8 mouse cellular contexts compared by ENCODE assay signal in genomic region chr17:72781786-72782185, GRCm38 (mm10). TPM values are rescaled to one million over a fixed set of nuclear protein-coding genes. Genes with fewer than 3 reads are reported as not detected.
DNase-seq lines count a peak whose midpoint lies in the region; ATAC-seq lines count a peak whose summit lies in the region.

No protein-coding gene starts in this region.

- intact Hi-C loops in left cerebral cortex, postnatal 36 days (cut with DNase I): loop anchor here (1.0 to 10.0 kb wide), 4 partner anchors 175 to 1227 kb away; partner anchors contain the start of gene Spdya

- no peaks in the 10 kb centered on the region for H3K36me3 ChIP-seq in forebrain, embryonic 15.5 days
- no peaks in the 10 kb centered on the region for H3K36me3 ChIP-seq in stomach, embryonic 16.5 days (ENCODE audit: control insufficient read depth, insufficient read depth, low read length)

- WGBS in forebrain, embryonic 15.5 days: 22% methylated on average over 6 of the region's 6 CpGs
- 11% methylated on average over 6 of the region's 6 CpGs for WGBS in stomach, embryonic 16.5 days

- no peak overlapping the region for H3K4me3 ChIP-seq in forebrain, embryonic 15.5 days
- H3K4me3 ChIP-seq in stomach, embryonic 16.5 days (replicated peaks; ENCODE audit: low read length): no peak overlapping the region

- H3K27ac ChIP-seq in forebrain, embryonic 15.5 days (replicated peaks): no peak overlapping the region
- no peak overlapping the region for H3K27ac ChIP-seq in stomach, embryonic 16.5 days (ENCODE audit: low read length)

- H3K9me3 ChIP-seq in forebrain, embryonic 15.5 days: no peaks in the 10 kb centered on the region
- no peaks in the 10 kb centered on the region for H3K9me3 ChIP-seq in stomach, embryonic 16.5 days (replicated peaks; ENCODE audit: control insufficient read depth, low read length)

- peak; percentile 25 to 54 for DNase-seq in urinary bladder, adult 18-20 months (ENCODE audit: low spot score in 2 of 2)
- DNase-seq in urinary bladder, postnatal 4 days (ENCODE audit: low spot score in 2 of 2): no peak
- peak; percentile 44 for DNase-seq in cerebellum, adult 11 months
- peak; percentile 65 for DNase-seq in induced T-regulatory cell, adult 2 months (ENCODE audit: low read depth)
- peak; percentile 59 to 71 for DNase-seq in left cerebral cortex, postnatal 36 days (ENCODE audit: low spot score in 2 of 2)

- H3K9ac ChIP-seq in forebrain, embryonic 15.5 days (replicated peaks): no peak overlapping the region
- no peak overlapping the region for H3K9ac ChIP-seq in stomach, embryonic 16.5 days (ENCODE audit: low read length)

- H3K27me3 ChIP-seq in forebrain, embryonic 15.5 days: no peaks in the 10 kb centered on the region
- no peaks in the 10 kb centered on the region; the same call in 1 of the 2 replicates for H3K27me3 ChIP-seq in stomach, embryonic 16.5 days (ENCODE audit: control insufficient read depth, insufficient read depth, low read length)

- no peak overlapping the region for H3K4me2 ChIP-seq in forebrain, embryonic 15.5 days (replicated peaks)
- no peak overlapping the region for H3K4me2 ChIP-seq in stomach, embryonic 16.5 days (ENCODE audit: low read depth, low read length)

- no peaks in the 10 kb centered on the region for H3K4me1 ChIP-seq in forebrain, embryonic 15.5 days
- no peaks in the 10 kb centered on the region for H3K4me1 ChIP-seq in stomach, embryonic 16.5 days (ENCODE audit: control insufficient read depth, insufficient read depth, low read length)

- ATAC-seq in forebrain, embryonic 15.5 days (replicated peaks): peak; percentile 88
- ATAC-seq in monocyte, adult 5-6 weeks (replicated peaks; ENCODE audit: insufficient number of reproducible peaks, low FRiP score, low TSS enrichment, poor library complexity, severe bottlenecking): peak; percentile 72; the same call in 1 of the 2 replicates
- peak; percentile 50; the same call in 1 of the 2 replicates for ATAC-seq in stomach, embryonic 16.5 days (ENCODE audit: insufficient read depth, low FRiP score)

RNA-seq across cellular contexts. Expression of gene Ypel5, which starts 54.5 kb away (rescaled TPM):
- polyA plus RNA-seq in forebrain, embryonic 15.5 days (2015; fragmentation: Nextera tagmentation; extraction: Ambion mirVana): 105 and 114 TPM in 2 replicates
- total RNA-seq in left cerebral cortex, postnatal 36 days (2021): 10 to 100 TPM; 83.7 to 94.6 TPM
- total RNA-seq in monocyte, adult 5-6 weeks (2017): 165 to 238 TPM (median 228 TPM) in 3 replicates
- polyA plus RNA-seq in stomach, embryonic 16.5 days (2015; fragmentation: Nextera tagmentation; extraction: Ambion mirVana): 44.3 and 45.8 TPM in 2 replicates

Comparison
In these comparisons a context has a peak if more than half of its experiments do, and no peak if none do; other contexts are left out.
1. DNase-seq: peak in urinary bladder, adult 18-20 months (2 of 2), cerebellum, adult 11 months (single experiment), induced T-regulatory cell, adult 2 months (single experiment) and left cerebral cortex, postnatal 36 days (2 of 2); none in urinary bladder, postnatal 4 days (0 of 2).
2. Peak in every context shown above with its lines, with median percentiles within 50 percentile points of each other: ATAC-seq.